Mouse (Mus musculus) MEL (cell line): Measurements from ENCODE around the gene Rps15. TPM values are rescaled to one million over a fixed set of nuclear protein-coding genes. Genes with fewer than 3 reads are reported as not detected.

Experiments
- DNase-seq: peaks from one replicate; pipeline ENCODE4 v3.0.0; 2011; ENCODE audit warnings: low read depth, low spot score
- H3K27ac ChIP-seq: 2 replicates; pipeline ENCODE4 v1.5.1; 2012; ENCODE audit warnings: low read depth, mild to moderate bottlenecking, control low read depth, low read length, moderate library complexity; ENCODE audit not compliant: control insufficient read depth
- H3K27me3 ChIP-seq, 2 experiments: fragments of 150-350 bp in 1 of 2; sonication (generic) in 1 of 2; 2 replicates each; pipeline ENCODE4 v1.6.1; 2012; ENCODE audit warnings: low read length in 2 of 2, mild to moderate bottlenecking in 2 of 2, improper control_type of control experiment in 1 of 2, moderate library complexity in 1 of 2; ENCODE audit not compliant: insufficient read depth in 2 of 2, control insufficient read depth in 1 of 2
- H3K36me3 ChIP-seq, 2 experiments: 2 replicates each; pipeline ENCODE4 v1.6.1; 2012 to 2014; ENCODE audit warnings: low read length in 2 of 2, improper control_type of control experiment in 1 of 2, inconsistent platforms in 1 of 2, mild to moderate bottlenecking in 1 of 2; ENCODE audit not compliant: insufficient read depth in 2 of 2, control insufficient read depth in 1 of 2
- H3K4me1 ChIP-seq, 2 experiments: fragments of 150-350 bp in 1 of 2; sonication (generic) in 1 of 2; 2 replicates each; pipeline ENCODE4 v1.6.1; 2012; ENCODE audit warnings: low read length in 2 of 2, improper control_type of control experiment in 1 of 2, mild to moderate bottlenecking in 1 of 2; ENCODE audit not compliant: insufficient read depth in 2 of 2, control insufficient read depth in 1 of 2
- H3K4me3 ChIP-seq, 2 experiments: fragments of 150-350 bp in 1 of 2; sonication (generic) in 1 of 2; 2 replicates each; pipeline ENCODE4 v1.5.1; 2012; ENCODE audit warnings: low read depth in 2 of 2, low read length in 2 of 2, mild to moderate bottlenecking in 2 of 2, moderate library complexity in 2 of 2, control low read depth in 1 of 2, improper control_type of control experiment in 1 of 2; ENCODE audit not compliant: control insufficient read depth in 1 of 2, insufficient read depth in 1 of 2
- H3K79me2 ChIP-seq: 2 replicates; pipeline ENCODE4 v1.6.1; 2012; ENCODE audit warnings: mild to moderate bottlenecking, low read length, moderate library complexity; ENCODE audit not compliant: control insufficient read depth, poor library complexity, insufficient read depth
- H3K9ac ChIP-seq: 2 replicates; pipeline ENCODE4 v1.6.1; 2012; ENCODE audit warnings: low read depth, mild to moderate bottlenecking, control low read depth, low read length, moderate library complexity; ENCODE audit not compliant: control insufficient read depth, poor library complexity, severe bottlenecking
- H3K9me3 ChIP-seq: fragments of 150-350 bp; sonication (generic); replicated peaks from 2 replicates; pipeline ENCODE4 v1.6.1; 2012; ENCODE audit warnings: mild to moderate bottlenecking, low read length, improper control_type of control experiment, moderate library complexity; ENCODE audit not compliant: insufficient read depth
- CTCF ChIP-seq, 3 experiments: IDR thresholded peaks in 2 of 3; conservative IDR thresholded peaks in 1 of 3; 2 replicates each; pipeline ENCODE4 v1.5.1; 2011 to 2012; ENCODE audit warnings: low read length in 3 of 3, low read depth in 2 of 3, mild to moderate bottlenecking in 2 of 3, improper control_type of control experiment in 1 of 3, inconsistent platforms in 1 of 3, mixed read lengths in 1 of 3, moderate library complexity in 1 of 3; ENCODE audit not compliant: control insufficient read depth in 1 of 3, insufficient read depth in 1 of 3, poor library complexity in 1 of 3, severe bottlenecking in 1 of 3
- E2F4 ChIP-seq: IDR thresholded peaks from 2 replicates; pipeline ENCODE4 v1.6.1; 2011; ENCODE audit warnings: low read depth, low read length, improper control_type of control experiment, borderline replicate concordance
- ELF1 ChIP-seq: IDR thresholded peaks from 2 replicates; pipeline ENCODE4 v1.6.1; 2014; ENCODE audit warnings: low read depth, mild to moderate bottlenecking, inconsistent platforms, low read length, improper control_type of control experiment, moderate library complexity
- EP300 ChIP-seq, 2 experiments: IDR thresholded peaks; 2 replicates each; pipeline ENCODE4 v1.6.1; 2011; ENCODE audit warnings: improper control_type of control experiment in 2 of 2, low read length in 2 of 2, low read depth in 1 of 2, mild to moderate bottlenecking in 1 of 2
- GABPA ChIP-seq: IDR thresholded peaks from 2 replicates; pipeline ENCODE4 v1.6.1; 2012; ENCODE audit warnings: low read depth, mild to moderate bottlenecking, inconsistent platforms, low read length, improper control_type of control experiment, moderate library complexity
- HCFC1 ChIP-seq: IDR thresholded peaks from 2 replicates; pipeline ENCODE4 v1.6.1; 2012; ENCODE audit warnings: low read depth, mild to moderate bottlenecking, inconsistent platforms, low read length, improper control_type of control experiment, moderate library complexity
- KAT2A ChIP-seq: conservative IDR thresholded peaks from 2 replicates; pipeline ENCODE4 v1.6.1; 2012; ENCODE audit warnings: low read depth, low read length, improper control_type of control experiment, inconsistent platforms
- MAFK ChIP-seq: IDR thresholded peaks from 2 replicates; pipeline ENCODE4 v1.6.1; 2011; ENCODE audit warnings: low read depth, mild to moderate bottlenecking, low read length, improper control_type of control experiment, borderline replicate concordance
- MAX ChIP-seq: IDR thresholded peaks from 2 replicates; pipeline ENCODE4 v1.6.1; 2011; ENCODE audit warnings: low read length, improper control_type of control experiment
- MEF2A ChIP-seq: IDR thresholded peaks from 2 replicates; pipeline ENCODE4 v1.6.1; 2014; ENCODE audit warnings: low read depth, mild to moderate bottlenecking, inconsistent platforms, low read length, improper control_type of control experiment; ENCODE audit not compliant: poor library complexity, insufficient replicate concordance, severe bottlenecking; ENCODE audit errors: extremely low read depth
- MYB ChIP-seq: IDR thresholded peaks from 2 replicates; pipeline ENCODE4 v1.6.1; 2011; ENCODE audit warnings: mild to moderate bottlenecking, low read depth, low read length, improper control_type of control experiment
- NELFE ChIP-seq: IDR thresholded peaks from 2 replicates; pipeline ENCODE4 v1.6.1; 2011; ENCODE audit warnings: low read depth, low read length, improper control_type of control experiment
- NRF1 ChIP-seq: IDR thresholded peaks from 2 replicates; pipeline ENCODE4 v1.6.1; 2014; ENCODE audit warnings: low read depth, mild to moderate bottlenecking, inconsistent platforms, low read length, improper control_type of control experiment, moderate library complexity; ENCODE audit not compliant: poor library complexity, insufficient read depth, severe bottlenecking
- POLR2A ChIP-seq, 2 experiments: IDR thresholded peaks; 2 replicates each; pipeline ENCODE4 v1.6.1; 2011 to 2012; ENCODE audit warnings: low read length in 2 of 2, mild to moderate bottlenecking in 2 of 2, control low read depth in 1 of 2, improper control_type of control experiment in 1 of 2, low read depth in 1 of 2, moderate library complexity in 1 of 2; ENCODE audit not compliant: control insufficient read depth in 1 of 2, insufficient read depth in 1 of 2, poor library complexity in 1 of 2
- POLR2AphosphoS2 ChIP-seq: IDR thresholded peaks from 2 replicates; pipeline ENCODE4 v1.6.1; 2011; ENCODE audit warnings: low read length, improper control_type of control experiment
- POLR2AphosphoS5 ChIP-seq: IDR thresholded peaks from 2 replicates; pipeline ENCODE4 v1.6.1; 2012; ENCODE audit warnings: low read depth, borderline replicate concordance, mild to moderate bottlenecking, inconsistent platforms, low read length, moderate library complexity, mixed read lengths
- RAD21 ChIP-seq: IDR thresholded peaks from 2 replicates; pipeline ENCODE4 v1.6.1; 2011; ENCODE audit warnings: mild to moderate bottlenecking, low read depth, low read length, improper control_type of control experiment
- SIN3A ChIP-seq: IDR thresholded peaks from 2 replicates; pipeline ENCODE4 v1.6.1; 2012; ENCODE audit warnings: low read length, improper control_type of control experiment, inconsistent platforms
- SMC3 ChIP-seq: IDR thresholded peaks from 2 replicates; pipeline ENCODE4 v1.6.1; 2011; ENCODE audit warnings: low read depth, low read length, improper control_type of control experiment
- TCF12 ChIP-seq: IDR thresholded peaks from 2 replicates; pipeline ENCODE4 v1.6.1; 2014; ENCODE audit warnings: low read depth, mild to moderate bottlenecking, inconsistent platforms, low read length, improper control_type of control experiment, moderate library complexity
- ZC3H11A ChIP-seq: IDR thresholded peaks from 2 replicates; pipeline ENCODE4 v1.6.1; 2012; ENCODE audit warnings: low read depth, mild to moderate bottlenecking, inconsistent platforms, low read length, improper control_type of control experiment
- ZMIZ1 ChIP-seq: IDR thresholded peaks from 2 replicates; pipeline ENCODE4 v1.6.1; 2012; ENCODE audit warnings: low read depth, mild to moderate bottlenecking, inconsistent platforms, low read length, improper control_type of control experiment, moderate library complexity
- polyA plus RNA-seq, 2 experiments: library from polyadenylated mRNA; stranded (reverse) in 1 of 2; unstranded in 1 of 2; fragments of >175 nt in 1 of 2; fragments of >200 nt in 1 of 2; gene quantifications; 2 replicates each; pipeline versions ENCODE4 v1.2.1 to v1.2.4; 2012; ENCODE audit warnings: low replicate concordance in 2 of 2, low read depth in 1 of 2; ENCODE audit not compliant: insufficient read length in 2 of 2, insufficient read depth in 1 of 2, missing spikeins in 1 of 2
- total RNA-seq: library from RNA; depleted of rRNA; stranded (reverse); fragments of 300-350 nt; gene quantifications from 2 replicates; pipeline ENCODE4 v1.2.3, GENCODE M21; 2012

The Rps15 gene
- total and polyA plus RNA-seq, 3 experiments = 1,331 to 4,320 (median 3,905) TPM

GRCm38 (mm10) chr10:80261585-80261968, 30.7 kb upstream of the Rps15 start (continued):
- TF ChIP-seq POLR2AphosphoS5 = no peak

DNA sequence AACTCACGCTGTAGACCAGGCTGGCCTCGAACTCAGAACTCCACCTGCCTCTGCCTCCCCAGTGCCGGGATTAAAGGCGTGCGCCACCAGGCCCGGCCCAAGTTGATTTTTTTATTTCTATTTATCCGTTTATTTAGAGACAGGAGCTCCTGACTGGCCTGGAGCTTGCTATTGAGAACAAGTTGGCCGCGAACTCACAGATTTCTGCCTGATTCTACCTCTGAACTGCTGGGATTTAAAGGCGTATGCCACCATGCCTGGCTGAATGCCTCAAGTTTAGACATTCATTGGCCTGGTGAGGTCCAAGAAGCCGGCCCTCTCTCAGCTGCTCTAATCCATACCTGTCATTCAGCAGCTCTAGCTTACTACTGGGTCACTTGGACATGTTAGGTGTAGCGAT, 30.1 kb upstream of the Rps15 start:
- H3K4me1 ChIP-seq = peaks cover 4 to 26% of the 10 kb centered on the region in 2 experiments; a peak in 3 of 4 replicates
- H3K36me3 ChIP-seq = peaks cover 0 to 17% of the 10 kb centered on the region in 2 experiments; a peak in 2 of 4 replicates
- H3K27me3 ChIP-seq = no peaks in the 10 kb centered on the region
- DNase-seq = peak; percentile 55
- peak overlapping the region; percentile 78 for H3K9ac ChIP-seq
- TF ChIP-seq EP300 (IDR thresholded peaks at IDR 0.05; ENCODE audit: low read depth in 1 of 2, low read length in 2 of 2) (no peak), HCFC1 (no peak; the same call in 1 of the 2 replicates), RAD21 (no peak), SIN3A (no peak), MAX (no peak), MEF2A (no peak), MAFK (no peak), ZMIZ1 (no peak), GABPA (no peak), MYB (no peak), E2F4 (no peak), POLR2A (IDR thresholded peaks at IDR 0.05; ENCODE audit: control insufficient read depth in 1 of 2, insufficient read depth in 1 of 2, low read depth in 1 of 2, low read length in 2 of 2, poor library complexity in 1 of 2) (no peak), POLR2AphosphoS5 (no peak), TCF12 (no peak), CTCF (IDR thresholded peaks at IDR 0.05 in 2 of 3, conservative IDR thresholded peaks at IDR 0.05 in 1 of 3; ENCODE audit: control insufficient read depth in 1 of 3, insufficient read depth in 1 of 3, low read depth in 2 of 3, low read length in 3 of 3, poor library complexity in 1 of 3, severe bottlenecking in 1 of 3) (no peak)
- no peaks in the 10 kb centered on the region for H3K9me3 ChIP-seq
- peak overlapping the region; percentile 62 to 79 for H3K4me3 ChIP-seq
- H3K27ac ChIP-seq = peak overlapping the region; percentile 89
- H3K79me2 ChIP-seq = peaks cover 22% of the 10 kb centered on the region

GRCm38 (mm10) chr10:80262776-80263365, 29.4 kb upstream of the Rps15 start:
- Histone ChIP-seq H3K79me2 (peaks cover 29% of the 10 kb centered on the region), H3K9ac (no peak overlapping the region; the same call in 1 of the 2 replicates), H3K27ac (no peak overlapping the region), H3K4me3 (no peak overlapping the region), H3K36me3 (peaks cover 3 to 22% of the 10 kb centered on the region in 2 experiments), H3K4me1 (peaks cover 6 to 32% of the 10 kb centered on the region in 2 experiments; a peak in 3 of 4 replicates), H3K9me3 (no peaks in the 10 kb centered on the region), H3K27me3 (no peaks in the 10 kb centered on the region)
- no peak for DNase-seq
- TF ChIP-seq SMC3 (no peak), HCFC1 (no peak), MAX (no peak), EP300 (IDR thresholded peaks at IDR 0.05; ENCODE audit: low read depth in 1 of 2, low read length in 2 of 2) (no peak), KAT2A (no peak), NRF1 (no peak), CTCF (IDR thresholded peaks at IDR 0.05 in 2 of 3, conservative IDR thresholded peaks at IDR 0.05 in 1 of 3; ENCODE audit: control insufficient read depth in 1 of 3, insufficient read depth in 1 of 3, low read depth in 2 of 3, low read length in 3 of 3, poor library complexity in 1 of 3, severe bottlenecking in 1 of 3) (no peak), ELF1 (no peak), ZC3H11A (no peak), NELFE (no peak), POLR2AphosphoS2 (no peak), SIN3A (no peak)
